Mouse (Mus musculus): ENCODE results near the gene Clec2d.
"Not testable (repeated sequence)": the region's sequence is repeated elsewhere in the genome, so short reads cannot be mapped to it uniquely, and the experiment has no call there.

Clec2d gene

GRCm38 (mm10) chr6:129187816-129188215 lies 7.4 kb downstream of the Clec2d start:
- not testable (repeated sequence) for DNase-seq

- DNase-seq, result no peak
Measured at GRCm38 (mm10) chr6:129193431-129193830, 13.0 kb downstream of the Clec2d start.

- not testable (repeated sequence) for DNase-seq
Measured at GRCm38 (mm10) chr6:129200066-129200465, 19.7 kb downstream of the Clec2d start.

- no peak for DNase-seq
Measured at GRCm38 (mm10) chr6:129202306-129202705, 21.9 kb downstream of the Clec2d start.

GRCm38 (mm10) chr6:129204342-129204741 lies 23.9 kb downstream of the Clec2d start:
- no peak for DNase-seq

- DNase-seq, result no peak
Measured at GRCm38 (mm10) chr6:129204838-129205237, 24.4 kb downstream of the Clec2d start.

- DNase-seq, result no peak
Measured at GRCm38 (mm10) chr6:129208891-129209519, 28.6 kb downstream of the Clec2d start.

- DNase-seq, result no peak
Measured at GRCm38 (mm10) chr6:129209785-129210446, 29.5 kb downstream of the Clec2d start.

GRCm38 (mm10) chr6:129210447-129210790 lies 30.0 kb downstream of the Clec2d start:
- DNase-seq, result no peak

GRCm38 (mm10) chr6:129212421-129213195 lies 32.2 kb downstream of the Clec2d start:
- no peak for DNase-seq

GRCm38 (mm10) chr6:129213497-129213896 lies 33.1 kb downstream of the Clec2d start:
- no peak for DNase-seq

- DNase-seq, result no peak
Measured at GRCm38 (mm10) chr6:129214263-129214662, 33.8 kb downstream of the Clec2d start.

GRCm38 (mm10) chr6:129215053-129215452 lies 34.6 kb downstream of the Clec2d start:
- no peak for DNase-seq

GRCm38 (mm10) chr6:129215886-129216637 lies 35.6 kb downstream of the Clec2d start:
- no peak for DNase-seq

GRCm38 (mm10) chr6:129216721-129217230 lies 36.4 kb downstream of the Clec2d start:
- no peak for DNase-seq

- no peak for DNase-seq
Measured at GRCm38 (mm10) chr6:129218191-129218696, 37.8 kb downstream of the Clec2d start.

GRCm38 (mm10) chr6:129219897-129220517 lies 39.6 kb downstream of the Clec2d start:
- DNase-seq, result no peak

GRCm38 (mm10) chr6:129221053-129221452 lies 40.6 kb downstream of the Clec2d start:
- no peak for DNase-seq

GRCm38 (mm10) chr6:129222188-129222800 lies 41.9 kb downstream of the Clec2d start:
- DNase-seq, result no peak

GRCm38 (mm10) chr6:129223611-129224010 lies 43.2 kb downstream of the Clec2d start:
- DNase-seq, result no peak

GRCm38 (mm10) chr6:129224090-129224489 lies 43.7 kb downstream of the Clec2d start:
- DNase-seq, result no peak

GRCm38 (mm10) chr6:129225078-129225477 lies 44.7 kb downstream of the Clec2d start:
- DNase-seq, result no peak

Measured in right cerebral cortex, postnatal 14 days (tissue).